In genomic region chr3:79181248-79181991, GRCm38 (mm10) we compare ENCODE assay signal across 8 mouse cellular contexts.
A peak's percentile ranks its signal among the peaks of the same experiment; 100 is the strongest.
DNase-seq lines count a peak whose midpoint lies in the region; ATAC-seq and TF ChIP-seq lines count a peak whose summit lies in the region.

No protein-coding gene starts in this region.

- H3K4me3 ChIP-seq in forebrain, embryonic 12.5 days (replicated peaks): no peak overlapping the region
- H3K4me3 ChIP-seq in limb, embryonic 14.5 days (replicated peaks; ENCODE audit: low read length): no peak overlapping the region
- H3K4me3 ChIP-seq in midbrain, embryonic 12.5 days: no peak overlapping the region

- H3K36me3 ChIP-seq in forebrain, embryonic 12.5 days (replicated peaks): no peaks in the 10 kb centered on the region
- no peaks in the 10 kb centered on the region for H3K36me3 ChIP-seq in limb, embryonic 14.5 days (ENCODE audit: control insufficient read depth, insufficient read depth, low read length)
- no peaks in the 10 kb centered on the region for H3K36me3 ChIP-seq in midbrain, embryonic 12.5 days

- H3K27me3 ChIP-seq in forebrain, embryonic 12.5 days: no peaks in the 10 kb centered on the region
- H3K27me3 ChIP-seq in limb, embryonic 14.5 days (ENCODE audit: control insufficient read depth, insufficient read depth, low read length): no peaks in the 10 kb centered on the region
- H3K27me3 ChIP-seq in midbrain, embryonic 12.5 days: no peaks in the 10 kb centered on the region

- 0 out of 2 replicates have a peak overlapping the region, but pooled peaks have one; percentile 19 for H3K27ac ChIP-seq in forebrain, embryonic 12.5 days
- no peak overlapping the region for H3K27ac ChIP-seq in limb, embryonic 14.5 days (replicated peaks; ENCODE audit: low read depth, low read length)
- H3K27ac ChIP-seq in midbrain, embryonic 12.5 days (replicated peaks): 0 out of 2 replicates have a peak overlapping the region, but pooled peaks have one; percentile 3

- H3K9ac ChIP-seq in forebrain, embryonic 12.5 days: no peak overlapping the region
- H3K9ac ChIP-seq in limb, embryonic 14.5 days (ENCODE audit: low read depth, low read length, severe bottlenecking): no peak overlapping the region
- H3K9ac ChIP-seq in midbrain, embryonic 12.5 days (replicated peaks): no peak overlapping the region

- ATAC-seq in forebrain, embryonic 12.5 days (ENCODE audit: low FRiP score): peak; percentile 47; the same call in 1 of the 2 replicates
- ATAC-seq in limb, embryonic 14.5 days (ENCODE audit: low FRiP score, low read depth): peak; percentile 54; the same call in 1 of the 2 replicates
- ATAC-seq in midbrain, embryonic 12.5 days (ENCODE audit: low FRiP score, low read depth): peak; percentile 64

- no peak overlapping the region for H3K4me2 ChIP-seq in forebrain, embryonic 12.5 days
- no peak overlapping the region; the same call in 1 of the 2 replicates for H3K4me2 ChIP-seq in limb, embryonic 14.5 days (replicated peaks; ENCODE audit: low read depth, low read length, severe bottlenecking)
- peak overlapping the region; percentile 18; the same call in 1 of the 2 replicates for H3K4me2 ChIP-seq in midbrain, embryonic 12.5 days (replicated peaks)

- peaks cover 36% of the 10 kb centered on the region for H3K4me1 ChIP-seq in forebrain, embryonic 12.5 days
- H3K4me1 ChIP-seq in limb, embryonic 14.5 days (ENCODE audit: control insufficient read depth, insufficient read depth, low read length): peaks cover 39% of the 10 kb centered on the region
- H3K4me1 ChIP-seq in midbrain, embryonic 12.5 days: peaks cover 38% of the 10 kb centered on the region

- TF ChIP-seq POLR2A in limb, embryonic 14.5 days (IDR thresholded peaks at IDR 0.05; ENCODE audit: borderline replicate concordance, extremely low read depth, insufficient read depth, insufficient read length): no peak

- 70% methylated on average over 24 of the region's 24 CpGs for WGBS in forebrain, embryonic 12.5 days
- WGBS in limb, embryonic 14.5 days: 60% methylated on average over 24 of the region's 24 CpGs
- 60% methylated on average over 24 of the region's 24 CpGs for WGBS in midbrain, embryonic 12.5 days

- peak; percentile 37 for DNase-seq in thymus, postnatal 0 days (ENCODE audit: low spot score)
- no peak for DNase-seq in thymus, postnatal 25 days
- peak; percentile 78 for DNase-seq in heart, postnatal 4 days
- peak; percentile 59 for DNase-seq in limb, embryonic 14.5 days (ENCODE audit: low spot score)
- DNase-seq in c-Kit-positive CD71-positive TER-119-positive erythroid progenitor cells, embryonic 14.5 days (ENCODE audit: low spot score): no peak
- DNase-seq in frontal cortex, postnatal 25 days (ENCODE audit: low spot score in 2 of 2): no peak

- no peaks in the 10 kb centered on the region for H3K9me3 ChIP-seq in forebrain, embryonic 12.5 days
- H3K9me3 ChIP-seq in limb, embryonic 14.5 days (ENCODE audit: control insufficient read depth, low read length): no peaks in the 10 kb centered on the region
- no peaks in the 10 kb centered on the region for H3K9me3 ChIP-seq in midbrain, embryonic 12.5 days

Comparison
In these comparisons a context has a peak if more than half of its experiments do, and no peak if none do; other contexts are left out.
1. DNase-seq: peak in thymus, postnatal 0 days (single experiment), heart, postnatal 4 days (single experiment) and limb, embryonic 14.5 days (single experiment); none in thymus, postnatal 25 days (single experiment), c-Kit-positive CD71-positive TER-119-positive erythroid progenitor cells, embryonic 14.5 days (single experiment) and frontal cortex, postnatal 25 days (0 of 2).
2. Peak in every context shown above with its lines, with median percentiles within 50 percentile points of each other: ATAC-seq.